Mouse (Mus musculus) forebrain, embryonic 15.5 days (tissue): ENCODE results near the gene Sumo1. TPM values are rescaled to one million over a fixed set of nuclear protein-coding genes. Genes with fewer than 3 reads are reported as not detected.

Experiments used
- ATAC-seq: fragments of 200-750 bp; cut with Nextera tagmentation; replicated peaks from 2 replicates; pipeline ENCODE4 v1.8.0; 2017; ENCODE audit warnings: mild to moderate bottlenecking, moderate TSS enrichment, moderate library complexity
- H3K27ac ChIP-seq: fragments of 300-500 bp; sonication (generic); replicated peaks from 2 replicates; pipeline ENCODE4 v1.5.1; 2015; ENCODE audit warnings: mild to moderate bottlenecking, inconsistent platforms
- H3K27me3 ChIP-seq: fragments of 300-500 bp; sonication (generic); 2 replicates; pipeline ENCODE4 v1.6.1; 2015; ENCODE audit warnings: inconsistent platforms
- H3K36me3 ChIP-seq: fragments of 300-500 bp; sonication (generic); 2 replicates; pipeline ENCODE4 v1.6.1; 2015; ENCODE audit warnings: mild to moderate bottlenecking, inconsistent platforms
- H3K4me1 ChIP-seq: fragments of 300-500 bp; sonication (generic); 2 replicates; pipeline ENCODE4 v1.6.1; 2015; ENCODE audit warnings: inconsistent platforms
- H3K4me2 ChIP-seq: fragments of 300-500 bp; sonication (generic); replicated peaks from 2 replicates; pipeline ENCODE4 v1.6.1; 2015; ENCODE audit warnings: mild to moderate bottlenecking, inconsistent platforms
- H3K4me3 ChIP-seq: fragments of 300-500 bp; sonication (generic); 2 replicates; pipeline ENCODE4 v1.5.1; 2015; ENCODE audit warnings: mild to moderate bottlenecking, inconsistent platforms
- H3K9ac ChIP-seq: fragments of 300-500 bp; sonication (generic); replicated peaks from 2 replicates; pipeline ENCODE4 v1.6.1; 2015; ENCODE audit warnings: mild to moderate bottlenecking, inconsistent platforms
- H3K9me3 ChIP-seq: fragments of 300-500 bp; sonication (generic); 2 replicates; pipeline ENCODE4 v1.6.1; 2016; ENCODE audit warnings: inconsistent platforms
- WGBS: fragments of 180-500 bp; shearing (Covaris S2); methylation state at CpG from one replicate; pipeline ENCODE4 v1.1.7; 2015; ENCODE audit warnings: mixed read lengths; 5-methylcytosine and 5-hydroxymethylcytosine counted together
- polyA plus RNA-seq: library from polyadenylated mRNA; unstranded; fragments of >200 nt; fragmentation: Nextera tagmentation; extraction: Ambion mirVana; gene quantifications from 2 replicates; pipeline ENCODE4 v1.2.1, GENCODE M21; 2015

Sumo1 gene
- polyA plus RNA-seq, 1 experiment from 2014 or later, result 428 TPM

DNA sequence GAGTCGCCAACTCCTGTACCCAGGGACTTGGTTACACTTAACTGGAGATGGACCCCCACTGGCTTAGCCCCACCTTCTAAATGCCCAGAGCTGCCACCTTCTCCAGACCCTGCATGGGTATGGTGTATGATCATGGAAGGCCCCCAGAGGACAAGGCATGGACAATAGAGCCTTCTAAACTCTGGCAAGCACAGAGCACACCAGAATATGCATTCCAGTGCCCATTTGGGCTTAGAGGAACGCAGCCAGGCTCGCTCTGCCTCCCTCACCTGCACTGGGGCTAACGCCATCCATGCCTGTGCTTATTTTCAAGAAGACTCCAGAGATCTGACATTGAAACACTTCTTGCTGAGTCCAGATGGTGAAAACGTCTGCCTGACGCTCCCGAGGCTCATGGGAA lies 104.4 kb downstream of the Sumo1 start:
- no peak overlapping the region for H3K9ac ChIP-seq
- no peaks in the 10 kb centered on the region for H3K36me3 ChIP-seq
- no peak for ATAC-seq
- peaks cover 13% of the 10 kb centered on the region for H3K4me1 ChIP-seq
- no peaks in the 10 kb centered on the region for H3K27me3 ChIP-seq
- H3K27ac ChIP-seq, result no peak overlapping the region
- no peak overlapping the region for H3K4me3 ChIP-seq
- H3K4me2 ChIP-seq, result no peak overlapping the region
- H3K9me3 ChIP-seq, result no peaks in the 10 kb centered on the region
- WGBS, result 74% methylated on average over 7 of the region's 7 CpGs

DNA sequence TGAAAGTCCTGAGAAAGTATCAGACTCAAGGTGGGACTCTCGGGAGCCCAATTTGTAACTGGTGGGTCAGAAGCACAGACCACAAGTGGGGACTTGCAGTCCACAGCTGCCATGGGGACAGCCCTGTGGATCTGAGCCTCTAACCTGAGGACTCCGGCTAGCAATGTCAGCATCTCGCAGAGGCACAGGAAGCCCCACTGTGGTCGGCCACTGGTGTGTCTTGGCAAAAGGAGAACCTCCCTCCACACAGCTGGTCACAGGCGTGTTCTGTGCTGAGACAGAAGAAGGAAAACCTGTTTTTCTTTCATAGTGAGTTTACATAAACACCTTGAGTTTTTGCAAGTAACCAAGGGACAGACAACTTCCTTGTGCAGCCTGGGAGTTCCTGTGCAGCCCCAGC lies 104.8 kb downstream of the Sumo1 start:
- no peaks in the 10 kb centered on the region for H3K27me3 ChIP-seq
- H3K4me3 ChIP-seq, result no peak overlapping the region
- H3K36me3 ChIP-seq, result no peaks in the 10 kb centered on the region
- H3K4me1 ChIP-seq, result peaks cover 13% of the 10 kb centered on the region
- no peak for ATAC-seq
- no peaks in the 10 kb centered on the region for H3K9me3 ChIP-seq
- WGBS, result 92% methylated on average over 5 of the region's 5 CpGs
- H3K27ac ChIP-seq, result no peak overlapping the region
- no peak overlapping the region for H3K4me2 ChIP-seq
- no peak overlapping the region for H3K9ac ChIP-seq

GRCm38 (mm10) chr1:59563581-59563980 lies 107.1 kb downstream of the Sumo1 start:
- peaks cover 13% of the 10 kb centered on the region for H3K4me1 ChIP-seq
- no peak overlapping the region for H3K27ac ChIP-seq

GRCm38 (mm10) chr1:59553708-59554107 lies 116.9 kb downstream of the Sumo1 start:
- 18% methylated on average over 5 of the region's 5 CpGs for WGBS
- Histone ChIP-seq H3K9ac (no peak overlapping the region), H3K36me3 (no peaks in the 10 kb centered on the region), H3K4me1 (peaks cover 8% of the 10 kb centered on the region), H3K4me2 (no peak overlapping the region), H3K4me3 (no peak overlapping the region), H3K27me3 (no peaks in the 10 kb centered on the region), H3K27ac (0 out of 2 replicates have a peak overlapping the region, but pooled peaks have one; percentile 9), H3K9me3 (no peaks in the 10 kb centered on the region)
- ATAC-seq, result peak; percentile 80

More at GRCm38 (mm10) chr1:59563581-59563980, 107.1 kb downstream of the Sumo1 start:
- Histone ChIP-seq H3K36me3 (no peaks in the 10 kb centered on the region), H3K27me3 (no peaks in the 10 kb centered on the region), H3K9ac (no peak overlapping the region), H3K4me3 (no peak overlapping the region), H3K4me2 (no peak overlapping the region), H3K9me3 (no peaks in the 10 kb centered on the region)
- no peak for ATAC-seq
- 79% methylated on average over 2 of the region's 2 CpGs for WGBS

GRCm38 (mm10) chr1:59550996-59551395 lies 119.6 kb downstream of the Sumo1 start:
- ATAC-seq, result no peak
- H3K36me3 ChIP-seq, result no peaks in the 10 kb centered on the region
- no peaks in the 10 kb centered on the region for H3K27me3 ChIP-seq
- peaks cover 8% of the 10 kb centered on the region for H3K4me1 ChIP-seq
- no peak overlapping the region for H3K9ac ChIP-seq
- no peak overlapping the region for H3K4me2 ChIP-seq
- no peak overlapping the region for H3K4me3 ChIP-seq
- 64% methylated on average over 11 of the region's 11 CpGs for WGBS
- H3K27ac ChIP-seq, result no peak overlapping the region
- no peaks in the 10 kb centered on the region for H3K9me3 ChIP-seq

DNA sequence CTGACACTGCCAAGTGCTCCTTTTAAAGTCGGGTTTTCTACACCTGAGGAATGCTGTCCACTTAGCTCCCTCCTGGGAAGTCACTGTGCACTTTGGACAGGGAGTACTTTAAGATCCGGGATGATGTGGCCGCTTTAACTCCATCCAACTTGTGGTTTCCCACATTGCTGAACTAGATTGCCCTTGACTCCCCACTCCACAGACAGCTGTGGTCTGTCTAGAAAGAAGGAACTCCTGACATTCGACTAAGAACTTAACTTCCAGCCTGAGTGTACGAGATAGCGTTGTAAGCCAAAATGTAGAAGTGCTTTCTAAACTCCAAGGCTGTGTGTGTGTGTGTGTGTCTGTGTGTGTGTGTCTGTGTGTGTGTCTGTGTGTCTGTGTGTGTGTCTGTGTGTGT lies 120.4 kb downstream of the Sumo1 start:
- H3K4me2 ChIP-seq, result no peak overlapping the region
- H3K4me3 ChIP-seq, result no peak overlapping the region
- 83% methylated on average over 6 of the region's 6 CpGs for WGBS
- no peaks in the 10 kb centered on the region for H3K36me3 ChIP-seq
- no peak overlapping the region for H3K9ac ChIP-seq
- H3K4me1 ChIP-seq, result peaks cover 8% of the 10 kb centered on the region
- H3K27me3 ChIP-seq, result no peaks in the 10 kb centered on the region
- no peaks in the 10 kb centered on the region for H3K9me3 ChIP-seq
- no peak overlapping the region for H3K27ac ChIP-seq
- no peak for ATAC-seq

- no peak overlapping the region for H3K9ac ChIP-seq
- H3K36me3 ChIP-seq, result no peaks in the 10 kb centered on the region
- no peaks in the 10 kb centered on the region for H3K27me3 ChIP-seq
- 57% methylated on average over 7 of the region's 7 CpGs for WGBS
- no peak overlapping the region for H3K4me2 ChIP-seq
- H3K27ac ChIP-seq, result no peak overlapping the region
- no peak for ATAC-seq
- H3K4me3 ChIP-seq, result no peak overlapping the region
- no peaks in the 10 kb centered on the region for H3K9me3 ChIP-seq
- peaks cover 8% of the 10 kb centered on the region for H3K4me1 ChIP-seq
Measured at GRCm38 (mm10) chr1:59549036-59549675, 121.5 kb downstream of the Sumo1 start.

- Histone ChIP-seq H3K36me3 (no peaks in the 10 kb centered on the region), H3K9ac (no peak overlapping the region), H3K4me3 (no peak overlapping the region), H3K4me2 (no peak overlapping the region), H3K27me3 (no peaks in the 10 kb centered on the region), H3K9me3 (no peaks in the 10 kb centered on the region), H3K27ac (no peak overlapping the region), H3K4me1 (peaks cover 3% of the 10 kb centered on the region)
- no peak for ATAC-seq
- WGBS, result 82% methylated on average over 5 of the region's 5 CpGs
Measured at GRCm38 (mm10) chr1:59548486-59548885, 122.1 kb downstream of the Sumo1 start.

DNA sequence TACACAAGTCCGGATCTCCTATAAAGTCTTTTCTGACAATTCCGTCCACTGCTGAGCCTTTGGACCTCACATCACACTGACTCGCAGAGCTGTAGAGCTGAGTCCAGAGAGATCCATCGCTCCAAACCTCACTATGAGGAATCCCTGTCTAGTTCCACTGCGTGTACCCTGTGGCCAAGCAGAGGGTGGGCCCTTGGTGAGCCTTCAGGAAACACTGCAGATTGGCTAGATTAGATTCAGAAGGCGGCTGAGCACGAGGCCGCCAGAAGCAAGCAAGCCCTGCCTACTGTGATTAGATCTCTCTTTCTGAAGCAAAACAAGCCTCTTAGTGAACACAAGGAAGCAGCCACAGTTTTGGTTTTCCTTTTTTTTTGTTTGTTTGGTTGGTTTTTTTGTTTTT lies 126.7 kb downstream of the Sumo1 start:
- Histone ChIP-seq H3K4me2 (no peak overlapping the region), H3K4me1 (no peaks in the 10 kb centered on the region), H3K36me3 (no peaks in the 10 kb centered on the region), H3K27me3 (no peaks in the 10 kb centered on the region), H3K9me3 (no peaks in the 10 kb centered on the region), H3K27ac (no peak overlapping the region), H3K9ac (no peak overlapping the region), H3K4me3 (no peak overlapping the region)
- WGBS, result 86% methylated on average over 8 of the region's 8 CpGs
- ATAC-seq, result no peak

DNA sequence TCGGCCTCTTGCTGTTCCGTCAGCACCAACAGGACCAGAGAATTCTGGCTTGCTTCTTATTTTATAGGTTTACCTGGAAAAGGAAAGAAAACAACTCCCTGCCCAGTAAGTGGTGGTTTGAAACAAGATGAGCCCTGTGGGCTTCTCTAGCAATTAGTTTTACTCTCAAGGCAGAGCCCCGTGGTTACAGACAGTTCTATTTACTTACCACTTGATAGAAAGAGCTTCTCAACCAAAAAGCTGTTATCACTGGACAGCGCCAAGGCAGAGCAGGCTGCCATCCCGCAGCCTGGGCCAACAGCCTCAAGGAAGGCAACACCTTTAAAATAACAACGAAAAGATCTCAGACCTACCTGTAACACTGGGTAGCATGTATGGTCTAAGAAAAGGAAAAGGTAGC lies 128.4 kb downstream of the Sumo1 start:
- no peak for ATAC-seq
- Histone ChIP-seq H3K4me2 (no peak overlapping the region), H3K36me3 (no peaks in the 10 kb centered on the region), H3K4me3 (no peak overlapping the region), H3K9me3 (no peaks in the 10 kb centered on the region), H3K9ac (no peak overlapping the region), H3K4me1 (no peaks in the 10 kb centered on the region), H3K27ac (no peak overlapping the region), H3K27me3 (no peaks in the 10 kb centered on the region)
- WGBS, result 79% methylated on average over 6 of the region's 6 CpGs

GRCm38 (mm10) chr1:59541271-59542020 lies 129.2 kb downstream of the Sumo1 start:
- Histone ChIP-seq H3K9me3 (no peaks in the 10 kb centered on the region), H3K27ac (no peak overlapping the region), H3K4me2 (no peak overlapping the region), H3K9ac (no peak overlapping the region), H3K4me1 (peaks cover 1% of the 10 kb centered on the region; the same call in 1 of the 2 replicates), H3K4me3 (no peak overlapping the region), H3K27me3 (no peaks in the 10 kb centered on the region), H3K36me3 (no peaks in the 10 kb centered on the region)
- WGBS, result 81% methylated on average over 16 of the region's 16 CpGs
- ATAC-seq, result no peak

- no peaks in the 10 kb centered on the region for H3K27me3 ChIP-seq
- H3K27ac ChIP-seq, result no peak overlapping the region
- no peak for ATAC-seq
- 37% methylated on average over 19 of the region's 19 CpGs for WGBS
- H3K9ac ChIP-seq, result no peak overlapping the region
- no peaks in the 10 kb centered on the region for H3K9me3 ChIP-seq
- H3K36me3 ChIP-seq, result no peaks in the 10 kb centered on the region
- peaks cover 9% of the 10 kb centered on the region for H3K4me1 ChIP-seq
- H3K4me2 ChIP-seq, result no peak overlapping the region
- H3K4me3 ChIP-seq, result no peak overlapping the region
Measured at GRCm38 (mm10) chr1:59540537-59541148, 130.0 kb downstream of the Sumo1 start.
